25 mouse cellular contexts compared by ENCODE assay signal in the genomic region with DNA sequence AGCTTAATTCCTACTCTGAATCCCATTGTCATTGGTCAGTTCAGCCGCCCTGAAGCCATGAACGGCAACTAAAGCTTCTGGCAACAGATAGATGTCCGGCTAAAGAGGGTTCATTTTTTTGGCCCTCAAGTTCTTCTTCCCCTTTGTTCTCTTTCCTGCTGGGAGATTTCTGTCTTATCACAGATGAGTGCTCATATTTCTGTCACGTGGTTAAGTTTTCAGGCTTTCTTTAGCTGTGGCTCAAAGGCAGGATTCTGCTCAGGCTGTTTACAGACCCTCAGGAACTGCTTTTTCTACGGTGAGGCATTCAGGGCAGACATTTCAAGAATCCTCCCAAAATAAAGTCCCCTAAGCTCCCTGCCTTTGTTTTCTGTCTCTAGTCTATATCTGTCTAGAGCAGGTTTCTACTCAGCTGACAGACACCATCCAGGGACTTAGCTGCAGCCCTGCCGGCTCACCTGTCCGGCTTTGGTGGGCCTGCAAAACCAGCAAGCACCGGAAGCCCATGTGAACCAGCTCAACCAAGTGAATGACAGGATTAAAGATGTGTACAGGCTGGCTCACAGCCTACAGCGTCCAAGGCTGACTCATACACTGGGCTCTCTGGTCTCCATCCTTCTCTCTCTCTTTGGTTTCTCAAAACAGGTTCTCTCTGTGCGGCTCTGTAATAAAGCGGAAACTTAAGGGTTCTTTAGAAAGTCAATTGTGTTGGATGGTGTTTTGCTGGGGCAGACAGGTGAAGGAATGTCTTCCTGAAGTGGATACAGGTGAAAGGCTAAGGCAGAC. TPM values are rescaled to one million over a fixed set of nuclear protein-coding genes. Genes with fewer than 3 reads are reported as not detected.
DNase-seq lines count a peak whose midpoint lies in the region; ATAC-seq and TF ChIP-seq lines count a peak whose summit lies in the region.
"Had no signal": no experiment of that assay in that cellular context is flagged by ENCODE, and none has a peak within 500 bp of the region (broad histone marks: within the 10 kb centered on the region; RNA-seq: fewer than 3 reads in every experiment).

No protein-coding gene starts in this region.

- H3K36me3 ChIP-seq in heart, embryonic 10.5 days: no peaks in the 10 kb centered on the region
- H3K36me3 ChIP-seq in liver, embryonic 15.5 days (replicated peaks): no peaks in the 10 kb centered on the region
- H3K36me3 ChIP-seq in liver, postnatal 0 days (replicated peaks; ENCODE audit: insufficient read depth, low read length): no peaks in the 10 kb centered on the region
- H3K36me3 ChIP-seq: embryonic facial prominence, embryonic 13.5 days; hindbrain, embryonic 13.5 days; intestine, embryonic 15.5 days; midbrain, embryonic 10.5 days had no signal

- DNase-seq in heart, embryonic 10.5 days (ENCODE audit: low spot score): no peak
- no peak for DNase-seq in heart, postnatal 14 days
- no peak for DNase-seq in liver, postnatal 0 days
- peak; percentile 49 for DNase-seq in 3T3-L1 (ENCODE audit: low read depth, low spot score)
- peak; percentile 71 for DNase-seq in NIH3T3 (ENCODE audit: low read depth)
- no peak for DNase-seq in layer of hippocampus, adult 18-20 months (ENCODE audit: low spot score in 2 of 2)
- no peak for DNase-seq in ovary, postnatal 36 days (ENCODE audit: low spot score)
- DNase-seq: adrenal gland, postnatal 14 days; cerebellum, adult 18-20 months; heart, adult 11 months; kidney, postnatal 4 days; liver; lung, postnatal 14 days had no signal

- no peak overlapping the region for H3K4me3 ChIP-seq in heart, embryonic 10.5 days
- no peak overlapping the region for H3K4me3 ChIP-seq in liver, embryonic 15.5 days (replicated peaks)
- no peak overlapping the region for H3K4me3 ChIP-seq in liver, postnatal 0 days (ENCODE audit: low read depth, low read length)
- H3K4me3 ChIP-seq: embryonic facial prominence, embryonic 13.5 days; hindbrain, embryonic 13.5 days; intestine, embryonic 15.5 days; midbrain, embryonic 10.5 days had no signal

- H3K9ac ChIP-seq in liver, embryonic 15.5 days: no peak overlapping the region
- no peak overlapping the region for H3K9ac ChIP-seq in liver, postnatal 0 days (replicated peaks)
- H3K9ac ChIP-seq: embryonic facial prominence, embryonic 13.5 days; hindbrain, embryonic 13.5 days; intestine, embryonic 15.5 days had no signal

- intact Hi-C loops in heart, postnatal 14 days (cut with DNase I): no loop called here

- peaks cover 3% of the 10 kb centered on the region; the same call in 1 of the 2 replicates for H3K27me3 ChIP-seq in heart, embryonic 10.5 days (ENCODE audit: insufficient read depth, poor library complexity, severe bottlenecking)
- H3K27me3 ChIP-seq in liver, embryonic 15.5 days: peaks cover 11% of the 10 kb centered on the region
- 0 out of 2 replicates have a peak, but pooled peaks cover under 1% of the 10 kb centered on the region for H3K27me3 ChIP-seq in liver, postnatal 0 days (ENCODE audit: insufficient read depth, low read length)

- H3K9me3 ChIP-seq in heart, embryonic 10.5 days: no peaks in the 10 kb centered on the region
- no peaks in the 10 kb centered on the region for H3K9me3 ChIP-seq in liver, embryonic 15.5 days (replicated peaks)
- H3K9me3 ChIP-seq in liver, postnatal 0 days (ENCODE audit: low read length): no peaks in the 10 kb centered on the region
- H3K9me3 ChIP-seq: embryonic facial prominence, embryonic 13.5 days; hindbrain, embryonic 13.5 days; intestine, embryonic 15.5 days; midbrain, embryonic 10.5 days had no signal

- no peak overlapping the region; the same call in 1 of the 2 replicates for H3K4me2 ChIP-seq in liver, embryonic 15.5 days
- H3K4me2 ChIP-seq in liver, postnatal 0 days (ENCODE audit: low read depth, low read length): no peak overlapping the region
- H3K4me2 ChIP-seq: embryonic facial prominence, embryonic 13.5 days; hindbrain, embryonic 13.5 days; intestine, embryonic 15.5 days had no signal

- H3K4me1 ChIP-seq in heart, embryonic 10.5 days: peaks cover 21% of the 10 kb centered on the region
- peaks cover 11% of the 10 kb centered on the region for H3K4me1 ChIP-seq in liver, embryonic 15.5 days (replicated peaks)
- H3K4me1 ChIP-seq in liver, postnatal 0 days (ENCODE audit: insufficient read depth): peaks cover 8% of the 10 kb centered on the region; the same call in 1 of the 2 replicates
- H3K4me1 ChIP-seq: embryonic facial prominence, embryonic 13.5 days; hindbrain, embryonic 13.5 days; intestine, embryonic 15.5 days; midbrain, embryonic 10.5 days had no signal

- ATAC-seq in liver, embryonic 15.5 days (ENCODE audit: insufficient read depth): no peak
- ATAC-seq in liver, postnatal 0 days: no peak
- ATAC-seq: intestine, embryonic 15.5 days had no signal

- WGBS in heart, embryonic 10.5 days: 67% methylated on average over 11 of the region's 11 CpGs
- 60% methylated on average over 11 of the region's 11 CpGs for WGBS in liver, embryonic 15.5 days (ENCODE audit: insufficient replicate concordance)
- 66% methylated on average over 11 of the region's 11 CpGs for WGBS in liver, postnatal 0 days (ENCODE audit: insufficient replicate concordance)

- H3K27ac ChIP-seq in heart, embryonic 10.5 days: peak overlapping the region; percentile 18; the same call in 1 of the 2 replicates
- 0 out of 2 replicates have a peak overlapping the region, but pooled peaks have one; percentile 38 for H3K27ac ChIP-seq in liver, embryonic 15.5 days (replicated peaks)
- no peak overlapping the region for H3K27ac ChIP-seq in liver, postnatal 0 days (ENCODE audit: low read depth)
- H3K27ac ChIP-seq: embryonic facial prominence, embryonic 13.5 days; hindbrain, embryonic 13.5 days; intestine, embryonic 15.5 days; midbrain, embryonic 10.5 days had no signal

- no peak for TF ChIP-seq EP300 in liver, postnatal 0 days (IDR thresholded peaks at IDR 0.05; ENCODE audit: low read depth)

- TF ChIP-seq CTCF in liver, postnatal 0 days (IDR thresholded peaks at IDR 0.05; ENCODE audit: low read depth): no peak

RNA-seq across cellular contexts. Expression of gene Zbtb8b, which starts 7.3 kb away (rescaled TPM):
- polyA plus RNA-seq in heart, embryonic 10.5 days (2016; fragmentation: Nextera tagmentation; extraction: Ambion mirVana): 3.4 and 3.9 TPM in 2 replicates
- total RNA-seq in heart, postnatal 14 days (2021): under 1 TPM; 0.29 to 0.32 TPM
- 0.79 and 1.2 TPM in 2 replicates for polyA plus RNA-seq in liver, embryonic 15.5 days (2015; fragmentation: Nextera tagmentation; extraction: Ambion mirVana)
- 0.40 and 0.55 TPM in 2 replicates for polyA plus RNA-seq in liver, postnatal 0 days (2015; fragmentation: Nextera tagmentation; extraction: Ambion mirVana)
- 1 to 10 TPM; 5.3 to 6.0 TPM for total RNA-seq in layer of hippocampus, adult 18-20 months (2021)
- total RNA-seq: common myeloid progenitor, adult 5-6 weeks; gastrocnemius, adult 8-10 months had no signal

RNA-seq across cellular contexts. Expression of gene Bsdc1, which starts 13.4 kb away (rescaled TPM):
- 22.4 and 22.9 TPM in 2 replicates for polyA plus RNA-seq in heart, embryonic 10.5 days (2016; fragmentation: Nextera tagmentation; extraction: Ambion mirVana)
- total RNA-seq in heart, postnatal 14 days (2021): 10 to 100 TPM; 39.6 to 43.9 TPM
- 71.8 and 82.6 TPM in 2 replicates for polyA plus RNA-seq in liver, embryonic 15.5 days (2015; fragmentation: Nextera tagmentation; extraction: Ambion mirVana)
- polyA plus RNA-seq in liver, postnatal 0 days (2015; fragmentation: Nextera tagmentation; extraction: Ambion mirVana): 37.4 and 40.7 TPM in 2 replicates
- total RNA-seq in layer of hippocampus, adult 18-20 months (2021): 10 to 100 TPM; 63.0 to 63.5 TPM

RNA-seq across cellular contexts. Expression of gene Tssk3, which starts 42.9 kb away (rescaled TPM):
- not detected in 2 replicates for polyA plus RNA-seq in heart, embryonic 10.5 days (2016; fragmentation: Nextera tagmentation; extraction: Ambion mirVana)
- not detected for total RNA-seq in heart, postnatal 14 days (2021)
- 0.09 and 0.12 TPM in 2 replicates for polyA plus RNA-seq in liver, embryonic 15.5 days (2015; fragmentation: Nextera tagmentation; extraction: Ambion mirVana)
- polyA plus RNA-seq in liver, postnatal 0 days (2015; fragmentation: Nextera tagmentation; extraction: Ambion mirVana): 0.11 and 0.14 TPM in 2 replicates
- not detected for total RNA-seq in layer of hippocampus, adult 18-20 months (2021)
- total RNA-seq: adrenal gland, postnatal 14 days; common myeloid progenitor, adult 5-6 weeks; ES-E14; gastrocnemius, adult 8-10 months; layer of hippocampus, postnatal 14 days had no signal
- polyA plus RNA-seq: embryonic facial prominence, embryonic 13.5 days; forebrain, embryonic 11.5 days; intestine, embryonic 15.5 days; kidney, embryonic 14.5 days; midbrain, embryonic 10.5 days; urinary bladder, adult 2 months had no signal

RNA-seq across cellular contexts. Expression of gene Fam229a, which starts 43.0 kb away (rescaled TPM):
- not detected in 2 replicates for polyA plus RNA-seq in heart, embryonic 10.5 days (2016; fragmentation: Nextera tagmentation; extraction: Ambion mirVana)
- not detected for total RNA-seq in heart, postnatal 14 days (2021)
- polyA plus RNA-seq in liver, embryonic 15.5 days (2015; fragmentation: Nextera tagmentation; extraction: Ambion mirVana): 0.28 and 0.82 TPM in 2 replicates
- 0.41 and 0.88 TPM in 2 replicates for polyA plus RNA-seq in liver, postnatal 0 days (2015; fragmentation: Nextera tagmentation; extraction: Ambion mirVana)
- total RNA-seq in layer of hippocampus, adult 18-20 months (2021): not detected
- total RNA-seq: adrenal gland, postnatal 14 days; common myeloid progenitor, adult 5-6 weeks; ES-E14; gastrocnemius, adult 8-10 months had no signal
- polyA plus RNA-seq: embryonic facial prominence, embryonic 13.5 days; forebrain, embryonic 11.5 days; hindbrain, embryonic 13.5 days; intestine, embryonic 15.5 days; kidney, embryonic 14.5 days; midbrain, embryonic 10.5 days had no signal

Comparison
In these comparisons a context has a peak if more than half of its experiments do, and no peak if none do; other contexts are left out.
1. DNase-seq: peak in 3T3-L1 (single experiment) and NIH3T3 (single experiment); none in heart, embryonic 10.5 days (single experiment), heart, postnatal 14 days (0 of 2), liver, postnatal 0 days (single experiment), layer of hippocampus, adult 18-20 months (0 of 2) and ovary, postnatal 36 days (single experiment).